Mouse (Mus musculus): ENCODE measurements around the gene Asl.

DNA sequence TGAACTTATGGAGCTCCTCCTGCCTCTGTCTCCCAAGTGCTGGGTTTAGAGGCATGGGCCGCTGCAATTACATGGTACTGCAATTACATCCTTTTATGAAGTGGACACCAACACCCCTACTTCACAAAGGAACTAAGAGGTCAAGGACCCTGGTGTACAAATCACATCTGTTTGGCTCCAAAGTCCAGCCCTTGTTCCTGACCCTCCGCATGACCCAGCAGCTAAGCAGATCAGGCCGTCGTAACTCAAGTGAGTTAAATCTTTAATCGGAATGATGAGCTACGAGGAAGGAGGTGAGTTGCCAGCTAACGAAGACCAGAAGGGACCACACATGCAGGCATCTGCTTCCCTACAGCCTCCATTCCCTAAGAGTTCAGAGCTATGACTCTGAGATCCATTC is 6.7 kb downstream of the Asl start:
- TF ChIP-seq CTCF (IDR thresholded peaks at IDR 0.05) (no peak), EP300 (IDR thresholded peaks at IDR 0.05) (no peak)
